19 mouse cellular contexts compared by ENCODE assay signal in genomic region chr11:120898114-120898548, GRCm38 (mm10). TPM values are rescaled to one million over a fixed set of nuclear protein-coding genes. Genes with fewer than 3 reads are reported as not detected.
DNase-seq lines count a peak whose midpoint lies in the region; ATAC-seq and TF ChIP-seq lines count a peak whose summit lies in the region.
"Had no signal": no experiment of that assay in that cellular context is flagged by ENCODE, and none has a peak within 500 bp of the region (broad histone marks: within the 10 kb centered on the region; RNA-seq: fewer than 3 reads in every experiment).

No protein-coding gene starts in this region.

- H3K9me3 ChIP-seq in lung, postnatal 0 days (ENCODE audit: low read length), result no peaks in the 10 kb centered on the region
- no peaks in the 10 kb centered on the region for H3K9me3 ChIP-seq in stomach, embryonic 15.5 days
- H3K9me3 ChIP-seq in hindbrain, embryonic 11.5 days (ENCODE audit: control insufficient read depth, low read length), result no peaks in the 10 kb centered on the region
- H3K9me3 ChIP-seq: embryonic facial prominence, embryonic 13.5 days; heart, embryonic 13.5 days; hindbrain, embryonic 10.5 days; intestine, embryonic 15.5 days; limb, embryonic 15.5 days; midbrain, embryonic 10.5 days had no signal

- peak overlapping the region; percentile 80; the same call in 1 of the 2 replicates for H3K27ac ChIP-seq in lung, postnatal 0 days (ENCODE audit: low read length)
- H3K27ac ChIP-seq in stomach, embryonic 15.5 days, result peak overlapping the region; percentile 3; the same call in 1 of the 2 replicates
- no peak overlapping the region for H3K27ac ChIP-seq in hindbrain, embryonic 11.5 days (ENCODE audit: low read depth, low read length)
- H3K27ac ChIP-seq in left cerebral cortex, adult 2 months, result no peak overlapping the region
- H3K27ac ChIP-seq: embryonic facial prominence, embryonic 13.5 days; heart, embryonic 13.5 days; hindbrain, embryonic 10.5 days; intestine, embryonic 15.5 days; limb, embryonic 15.5 days; midbrain, embryonic 10.5 days had no signal

- WGBS in lung, postnatal 0 days, result 59% methylated on average over 6 of the region's 6 CpGs
- 78% methylated on average over 6 of the region's 6 CpGs for WGBS in stomach, embryonic 15.5 days
- 92% methylated on average over 6 of the region's 6 CpGs for WGBS in hindbrain, embryonic 11.5 days

- H3K4me2 ChIP-seq in lung, postnatal 0 days (replicated peaks; ENCODE audit: low read depth, low read length), result no peak overlapping the region
- H3K4me2 ChIP-seq in stomach, embryonic 15.5 days, result no peak overlapping the region
- no peak overlapping the region for H3K4me2 ChIP-seq in hindbrain, embryonic 11.5 days (replicated peaks; ENCODE audit: low read depth, low read length)
- H3K4me2 ChIP-seq: embryonic facial prominence, embryonic 13.5 days; heart, embryonic 13.5 days; intestine, embryonic 15.5 days; limb, embryonic 15.5 days had no signal

- H3K4me3 ChIP-seq in lung, postnatal 0 days (ENCODE audit: low read depth, low read length), result no peak overlapping the region
- no peak overlapping the region for H3K4me3 ChIP-seq in stomach, embryonic 15.5 days (replicated peaks)
- no peak overlapping the region for H3K4me3 ChIP-seq in hindbrain, embryonic 11.5 days (ENCODE audit: low read depth, low read length)
- no peak overlapping the region for H3K4me3 ChIP-seq in left cerebral cortex, adult 2 months
- H3K4me3 ChIP-seq: embryonic facial prominence, embryonic 13.5 days; heart, embryonic 13.5 days; hindbrain, embryonic 10.5 days; intestine, embryonic 15.5 days; limb, embryonic 15.5 days; midbrain, embryonic 10.5 days had no signal

- no peaks in the 10 kb centered on the region for H3K27me3 ChIP-seq in lung, postnatal 0 days (replicated peaks; ENCODE audit: insufficient read depth, low read length)
- H3K27me3 ChIP-seq in stomach, embryonic 15.5 days (replicated peaks), result no peaks in the 10 kb centered on the region
- no peaks in the 10 kb centered on the region for H3K27me3 ChIP-seq in hindbrain, embryonic 11.5 days (ENCODE audit: control insufficient read depth, insufficient read depth, low read length)
- H3K27me3 ChIP-seq: CH12.LX; embryonic facial prominence, embryonic 13.5 days; heart, embryonic 13.5 days; intestine, embryonic 15.5 days; limb, embryonic 15.5 days had no signal

- no peaks in the 10 kb centered on the region for H3K36me3 ChIP-seq in lung, postnatal 0 days (ENCODE audit: insufficient read depth, low read length)
- 0 out of 2 replicates have a peak, but pooled peaks cover 3% of the 10 kb centered on the region for H3K36me3 ChIP-seq in stomach, embryonic 15.5 days
- H3K36me3 ChIP-seq in hindbrain, embryonic 11.5 days (ENCODE audit: control insufficient read depth, insufficient read depth, low read length), result no peaks in the 10 kb centered on the region

- H3K9ac ChIP-seq in lung, postnatal 0 days (replicated peaks; ENCODE audit: low read depth), result no peak overlapping the region
- H3K9ac ChIP-seq in stomach, embryonic 15.5 days, result no peak overlapping the region
- no peak overlapping the region for H3K9ac ChIP-seq in hindbrain, embryonic 11.5 days (ENCODE audit: low read depth, low read length)
- H3K9ac ChIP-seq: embryonic facial prominence, embryonic 13.5 days; heart, embryonic 13.5 days; intestine, embryonic 15.5 days; limb, embryonic 15.5 days had no signal

- intact Hi-C loops in left cerebral cortex, adult 2 months (cut with DNase I), result no loop called here

- no peak for TF ChIP-seq CTCF in lung, postnatal 0 days (IDR thresholded peaks at IDR 0.05)
- no peak for TF ChIP-seq CTCF in left cerebral cortex, adult 2 months (IDR thresholded peaks at IDR 0.05)

- peak; percentile 79 for TF ChIP-seq EP300 in lung, postnatal 0 days (IDR thresholded peaks at IDR 0.05)

- DNase-seq in MN1 (ENCODE audit: low spot score), result peak; percentile 20
- DNase-seq in gonadal fat pad, adult 2 months (ENCODE audit: low read depth), result peak; percentile 46
- peak; percentile 93 for DNase-seq in lung, postnatal 0 days (ENCODE audit: low spot score)
- no peak for DNase-seq in hindbrain, embryonic 11.5 days (ENCODE audit: low spot score)
- DNase-seq in left cerebral cortex, adult 2 months (ENCODE audit: extremely low spot score in 1 of 2, low spot score in 2 of 2), result no peak
- DNase-seq in natural killer cell, adult 2 months (ENCODE audit: low spot score in 2 of 2), result no peak
- DNase-seq: cerebellum, adult 11-12 months; gastrocnemius, postnatal 36 days; kidney, postnatal 14 days; right cerebral cortex, adult 18-20 months; spleen, adult 18-20 months had no signal

- peak; percentile 94 for ATAC-seq in lung, postnatal 0 days
- ATAC-seq in stomach, embryonic 15.5 days (ENCODE audit: insufficient read depth, low FRiP score, low read depth), result no peak
- ATAC-seq in hindbrain, embryonic 11.5 days (ENCODE audit: low FRiP score), result no peak
- ATAC-seq: intestine, embryonic 15.5 days had no signal

- H3K4me1 ChIP-seq in lung, postnatal 0 days (ENCODE audit: insufficient read depth, low read depth, low read length), result no peaks in the 10 kb centered on the region; the same call in 1 of the 2 replicates
- no peaks in the 10 kb centered on the region for H3K4me1 ChIP-seq in stomach, embryonic 15.5 days
- no peaks in the 10 kb centered on the region for H3K4me1 ChIP-seq in hindbrain, embryonic 11.5 days (replicated peaks; ENCODE audit: control insufficient read depth, insufficient read depth, low read length)
- H3K4me1 ChIP-seq: embryonic facial prominence, embryonic 13.5 days; limb, embryonic 15.5 days; midbrain, embryonic 10.5 days had no signal

RNA-seq across cellular contexts. Expression of gene Ccdc57, which starts 34.5 kb away (rescaled TPM):
- polyA plus RNA-seq in gonadal fat pad, adult 2 months (2012; rRNA removed), result 5.6 and 5.8 TPM in 2 replicates
- 3.4 and 3.7 TPM in 2 replicates for polyA plus RNA-seq in lung, postnatal 0 days (2015; fragmentation: Nextera tagmentation; extraction: Ambion mirVana)
- 4.5 and 5.6 TPM in 2 replicates for polyA plus RNA-seq in stomach, embryonic 15.5 days (2015; fragmentation: Nextera tagmentation; extraction: Ambion mirVana)
- 3.9 and 4.7 TPM in 2 replicates for polyA plus RNA-seq in hindbrain, embryonic 11.5 days (2014; fragmentation: Nextera tagmentation; extraction: Ambion mirVana)
- total RNA-seq in left cerebral cortex, adult 2 months (2021), result 1 to 10 TPM; 8.5 to 9.5 TPM

RNA-seq across cellular contexts. Expression of gene Slc16a3, which starts 50.1 kb away (rescaled TPM):
- 17.1 and 18.7 TPM in 2 replicates for polyA plus RNA-seq in gonadal fat pad, adult 2 months (2012; rRNA removed)
- 10.0 and 10.4 TPM in 2 replicates for polyA plus RNA-seq in lung, postnatal 0 days (2015; fragmentation: Nextera tagmentation; extraction: Ambion mirVana)
- 57.7 and 60.4 TPM in 2 replicates for polyA plus RNA-seq in stomach, embryonic 15.5 days (2015; fragmentation: Nextera tagmentation; extraction: Ambion mirVana)
- 25.8 and 32.0 TPM in 2 replicates for polyA plus RNA-seq in hindbrain, embryonic 11.5 days (2014; fragmentation: Nextera tagmentation; extraction: Ambion mirVana)
- total RNA-seq in left cerebral cortex, adult 2 months (2021), result 1 to 10 TPM; 3.3 to 4.5 TPM

Comparison
In these comparisons a context has a peak if more than half of its experiments do, and no peak if none do; other contexts are left out.
1. DNase-seq: peak in MN1 (single experiment), gonadal fat pad, adult 2 months (single experiment) and lung, postnatal 0 days (single experiment); none in hindbrain, embryonic 11.5 days (single experiment), left cerebral cortex, adult 2 months (0 of 2) and natural killer cell, adult 2 months (0 of 2).
2. H3K27ac ChIP-seq: peak in lung, postnatal 0 days (single experiment) and stomach, embryonic 15.5 days (single experiment); none in hindbrain, embryonic 11.5 days (single experiment) and left cerebral cortex, adult 2 months (single experiment).